Mouse (Mus musculus) T-helper 17 cell (primary cell): ENCODE results near the gene Olfr435.
"Not testable (repeated sequence)": the region's sequence is repeated elsewhere in the genome, so short reads cannot be mapped to it uniquely, and the experiment has no call there.

Experiments
- in situ Hi-C, 2 experiments: fragments of 300-600 bp; cut with MboI, MseI; formaldehyde crosslinking; loops; 1 replicate in 1 of 2; 2 replicates in 1 of 2; pipeline ENCODE4 v1.15.1; 2025; ENCODE audit warnings: high pct_unique_total_duplicates in 2 of 2

Olfr435 gene

GRCm38 (mm10) chr6:43196781-43197180 is at the start of gene Olfr435:
Olfr435 (plus strand) TSS chr6:43197146.
- in situ Hi-C loops: no loop called here

DNA sequence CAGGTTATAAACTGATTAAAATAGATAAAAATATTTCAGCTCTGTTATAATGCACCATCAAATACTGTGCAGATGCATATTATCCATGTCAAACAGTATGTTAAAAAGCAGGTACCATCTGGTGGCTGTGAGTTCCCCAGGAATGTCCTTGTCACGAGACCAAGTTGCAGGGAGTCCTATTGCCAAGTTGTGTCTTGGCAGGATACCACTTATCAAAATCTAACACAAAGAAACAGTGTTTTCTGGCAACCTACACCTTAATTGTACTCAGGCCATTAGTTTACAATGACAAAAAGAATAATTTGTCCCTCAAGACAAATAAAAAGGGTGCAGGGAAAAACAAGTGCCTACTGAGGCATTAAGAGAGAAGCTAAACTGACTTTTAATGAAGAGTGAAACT is 37.4 kb upstream of the Olfr435 start:
- in situ Hi-C loops: no loop called here

- in situ Hi-C loops: no loop called here
These were observed 34.0 kb upstream of the Olfr435 start, which contains the start of gene Olfr437 for GRCm38 (mm10) chr6:43162982-43163381. Olfr437 (plus strand) TSS chr6:43163282.

DNA sequence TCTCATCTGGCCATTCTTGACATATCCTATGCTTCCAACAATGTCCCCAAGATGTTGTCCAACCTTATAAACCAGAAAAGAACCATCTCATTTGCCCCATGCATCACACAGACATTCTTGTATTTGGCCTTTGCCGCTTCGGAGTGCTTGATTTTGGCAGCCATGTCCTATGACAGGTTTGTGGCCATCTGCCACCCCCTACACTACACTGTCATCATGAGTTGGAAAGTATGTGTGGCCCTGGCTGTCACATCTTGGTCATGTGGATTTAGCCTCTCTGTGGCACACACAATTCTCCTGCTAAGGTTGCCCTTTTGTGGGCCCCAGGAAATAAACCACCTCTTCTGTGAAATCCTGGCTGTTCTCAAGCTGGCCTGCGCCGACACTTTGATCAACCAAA is 29.7 kb upstream of the Olfr435 start:
- in situ Hi-C loops: no loop called here

DNA sequence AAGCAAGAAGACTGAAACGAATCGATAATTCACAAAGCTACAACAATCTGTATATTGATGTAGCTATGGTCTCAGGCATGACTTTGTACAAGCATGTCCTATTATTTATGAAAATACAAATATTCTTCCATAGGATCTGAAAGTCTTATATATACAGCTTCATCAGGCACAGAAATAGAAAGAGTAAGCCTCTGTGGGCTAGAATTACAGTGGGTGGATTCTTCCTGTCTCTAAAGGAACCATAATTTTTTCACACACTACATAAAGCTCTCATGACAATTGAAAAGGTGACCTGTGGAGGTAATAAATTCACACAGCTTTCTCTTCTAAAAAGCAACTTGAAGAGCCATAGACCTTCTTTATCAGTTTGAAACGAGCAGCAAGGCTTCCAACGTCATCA is 25.1 kb upstream of the Olfr435 start, which contains the start of gene Olfr13:
Olfr13 (plus strand) TSS at position 301 of the 400 bp plus-strand sequence.
- in situ Hi-C loops: no loop called here

DNA sequence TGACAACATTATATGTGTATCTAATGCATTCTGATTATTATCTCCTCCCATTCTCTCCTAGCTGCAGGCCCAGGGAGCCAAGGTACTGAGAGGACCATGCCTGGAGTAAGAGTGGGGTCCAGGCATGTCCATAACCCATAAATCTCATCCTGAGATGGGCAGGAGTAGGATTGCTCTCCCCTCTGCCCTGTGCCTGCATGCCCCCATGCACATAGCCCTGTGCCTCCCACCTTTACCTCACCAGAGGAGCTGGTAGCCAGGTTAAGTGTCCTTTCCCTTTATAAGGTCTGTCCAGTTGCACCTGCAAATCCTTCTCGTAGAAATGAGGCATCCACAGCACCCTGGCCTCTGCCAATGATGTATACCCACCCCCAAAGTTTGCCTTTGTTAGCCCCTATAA is 18.8 kb upstream of the Olfr435 start:
- in situ Hi-C loops: no loop called here

- in situ Hi-C loops: no loop called here
These were observed 18.1 kb upstream of the Olfr435 start for GRCm38 (mm10) chr6:43178584-43179501.

GRCm38 (mm10) chr6:43190986-43191385 is 6.0 kb upstream of the Olfr435 start:
- in situ Hi-C loops: no loop called here

GRCm38 (mm10) chr6:43198094-43198493 is 1.1 kb downstream of the Olfr435 start:
- in situ Hi-C loops: no loop called here

- in situ Hi-C loops: loop anchor here in 1 of 2 experiments (10.0 kb wide), 1 partner anchor 1762 kb away; no protein-coding TSS in a partner anchor
These were observed 5.8 kb downstream of the Olfr435 start for GRCm38 (mm10) chr6:43202786-43203185.

GRCm38 (mm10) chr6:43205355-43205754 is 8.4 kb downstream of the Olfr435 start:
- in situ Hi-C loops: loop anchor here in 1 of 2 experiments (10.0 kb wide), 1 partner anchor 1759 kb away; no protein-coding TSS in a partner anchor

DNA sequence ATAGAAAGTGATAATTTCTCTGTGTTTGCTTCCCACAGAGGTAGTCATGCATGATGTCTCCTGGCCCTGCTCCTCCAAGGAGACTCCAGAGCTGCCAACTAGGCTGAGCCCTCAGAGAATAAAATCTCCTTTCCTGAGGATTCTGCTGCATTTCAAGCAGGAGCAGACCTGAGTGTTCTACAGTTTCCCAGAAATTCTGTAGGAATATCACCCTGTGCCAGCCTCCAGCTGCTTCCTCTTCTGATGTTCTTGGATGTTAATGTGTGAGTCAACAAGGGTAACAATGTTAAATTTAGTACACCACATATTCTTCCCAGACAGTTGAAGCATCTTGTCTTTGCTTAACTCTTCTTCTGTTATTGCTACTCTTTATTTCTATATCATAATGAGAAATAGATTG is 15.9 kb downstream of the Olfr435 start, which contains the start of gene Olfr434:
Olfr434 (plus strand) TSS at position 149 of the 400 bp plus-strand sequence.
- in situ Hi-C loops: not testable (repeated sequence)

GRCm38 (mm10) chr6:43231255-43231654 is 34.3 kb downstream of the Olfr435 start, which contains the start of gene Olfr47:
Olfr47 (plus strand) TSS chr6:43231529.
- in situ Hi-C loops: not testable (repeated sequence)

DNA sequence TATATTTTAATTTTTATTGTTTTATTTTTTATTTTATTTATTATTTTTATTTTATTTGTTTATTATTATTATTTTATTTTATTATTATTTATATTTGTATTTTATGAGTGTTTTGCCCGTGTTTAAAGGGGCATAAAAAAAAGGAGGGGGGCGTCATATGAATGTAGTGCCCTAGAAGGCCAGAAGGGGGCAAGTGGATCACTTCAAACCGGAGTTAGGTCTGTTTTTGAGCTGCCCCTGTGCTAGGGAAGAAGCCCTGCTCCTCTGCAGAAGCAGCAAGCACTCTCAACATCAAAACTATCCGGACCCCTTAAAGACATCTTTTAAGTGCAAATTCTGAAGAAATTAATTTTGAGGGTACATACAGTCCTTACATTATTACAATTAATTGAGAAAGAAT is 45.1 kb downstream of the Olfr435 start:
- in situ Hi-C loops: no loop called here

GRCm38 (mm10) chr6:43247396-43247795 is 50.5 kb downstream of the Olfr435 start:
- in situ Hi-C loops: loop anchor here in 1 of 2 experiments (5.0 kb wide), 1 partner anchor 50 kb away; no protein-coding TSS in a partner anchor

DNA sequence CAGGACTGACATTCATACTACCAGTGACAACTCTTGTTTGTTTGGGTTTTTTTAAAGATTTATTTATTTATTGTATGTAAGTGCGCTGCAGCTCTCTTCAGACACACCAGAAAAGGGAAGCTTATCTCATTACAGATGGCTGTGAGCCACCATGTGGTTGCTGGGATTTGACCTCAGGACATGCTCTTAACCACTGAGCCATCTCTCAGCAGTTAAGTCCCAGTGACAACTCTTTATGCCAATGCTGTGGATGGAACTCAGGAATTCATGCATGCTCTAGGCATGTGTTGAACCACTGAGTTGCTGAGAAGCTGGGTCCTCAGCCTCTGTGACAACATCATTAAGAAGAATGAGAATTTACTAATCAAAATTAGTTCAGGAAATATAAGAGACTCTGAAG is 56.0 kb downstream of the Olfr435 start:
- in situ Hi-C loops: loop anchor here in 1 of 2 experiments (10.0 kb wide), 1 partner anchor 402 kb away; no protein-coding TSS in a partner anchor
